Comparison of ENCODE assay signal across 11 mouse cellular contexts in the genomic region with DNA sequence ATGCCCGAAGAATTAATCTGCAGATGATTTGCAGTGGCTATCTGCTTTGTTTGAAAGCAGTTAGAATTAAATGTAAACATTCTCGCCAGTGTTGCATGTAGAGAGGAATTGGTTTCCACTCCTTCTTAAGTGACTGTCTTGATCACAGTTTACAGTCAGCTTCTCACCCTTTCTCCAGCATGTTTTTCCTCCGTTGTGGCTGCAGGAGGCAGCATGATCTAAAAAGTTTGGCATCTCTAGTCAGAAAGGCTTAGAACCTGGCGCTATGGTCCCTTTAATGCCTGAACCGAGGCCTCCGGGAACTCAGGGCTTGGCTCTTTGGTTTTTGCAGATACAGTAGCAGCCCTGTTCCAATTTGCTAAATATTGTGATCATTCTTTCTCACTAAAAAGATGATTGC.
DNase-seq lines count a peak whose midpoint lies in the region; ATAC-seq and TF ChIP-seq lines count a peak whose summit lies in the region.
"Had no signal": no experiment of that assay in that cellular context is flagged by ENCODE, and none has a peak within 500 bp of the region (broad histone marks: within the 10 kb centered on the region; RNA-seq: fewer than 3 reads in every experiment).

No protein-coding gene starts in this region.

- TF ChIP-seq CTCF in Patski (IDR thresholded peaks at IDR 0.05), result peak; percentile 48

- no peak overlapping the region for H3K27ac ChIP-seq in forebrain, embryonic 14.5 days (ENCODE audit: low read depth, low read length)
- H3K27ac ChIP-seq in forebrain, embryonic 16.5 days (ENCODE audit: low read length), result no peak overlapping the region
- H3K27ac ChIP-seq: limb, embryonic 10.5 days had no signal

- no peak overlapping the region for H3K4me3 ChIP-seq in forebrain, embryonic 14.5 days (ENCODE audit: low read depth, low read length)
- no peak overlapping the region for H3K4me3 ChIP-seq in forebrain, embryonic 16.5 days (replicated peaks; ENCODE audit: low read length)
- H3K4me3 ChIP-seq: limb, embryonic 10.5 days had no signal

- H3K27me3 ChIP-seq in forebrain, embryonic 14.5 days (replicated peaks; ENCODE audit: control insufficient read depth, insufficient read depth, low read length), result no peaks in the 10 kb centered on the region
- H3K27me3 ChIP-seq in forebrain, embryonic 16.5 days (replicated peaks; ENCODE audit: control insufficient read depth, insufficient read depth, low read length), result no peaks in the 10 kb centered on the region
- no peaks in the 10 kb centered on the region for H3K27me3 ChIP-seq in Patski

- no peak overlapping the region for H3K4me2 ChIP-seq in forebrain, embryonic 14.5 days (ENCODE audit: low read length)
- H3K4me2 ChIP-seq in forebrain, embryonic 16.5 days (ENCODE audit: low read length), result no peak overlapping the region

- POLR2A ChIA-PET in Patski (lab: Charles Lee), result no interaction called here

- no peaks in the 10 kb centered on the region for H3K36me3 ChIP-seq in forebrain, embryonic 14.5 days (ENCODE audit: control insufficient read depth, insufficient read depth, low read length)
- no peaks in the 10 kb centered on the region for H3K36me3 ChIP-seq in forebrain, embryonic 16.5 days (ENCODE audit: control insufficient read depth, insufficient read depth)
- H3K36me3 ChIP-seq: limb, embryonic 10.5 days had no signal

- WGBS in forebrain, embryonic 14.5 days, result 63% methylated on average over 6 of the region's 6 CpGs
- WGBS in forebrain, embryonic 16.5 days, result 52% methylated on average over 6 of the region's 6 CpGs

- in situ Hi-C loops in Patski (cut with MboI; ENCODE audit: low pct_unique_long_range_greater_than_20kb), result loop anchor here (5.0 kb wide), 2 partner anchors 48 to 103 kb away; no protein-coding TSS in a partner anchor

- peak; percentile 45 for DNase-seq in forebrain, embryonic 14.5 days (ENCODE audit: low spot score)
- DNase-seq in kidney, postnatal 10 days, result peak; percentile 43
- DNase-seq in kidney, adult 9 months, result no peak
- no peak for DNase-seq in Patski (ENCODE audit: low read depth, low spot score)
- DNase-seq in kidney, postnatal 36 days, result peak; percentile 24 to 46
- DNase-seq in yolk sac, embryonic 10.5 days (ENCODE audit: low spot score), result no peak
- DNase-seq: right cerebral cortex, postnatal 25 days; thymus, adult 18-20 months had no signal

- CTCF ChIA-PET in Patski (lab: Charles Lee), result no interaction called here

- peaks cover 5% of the 10 kb centered on the region; the same call in 1 of the 2 replicates for H3K4me1 ChIP-seq in forebrain, embryonic 14.5 days (ENCODE audit: control insufficient read depth, insufficient read depth, low read length)
- H3K4me1 ChIP-seq in forebrain, embryonic 16.5 days (replicated peaks; ENCODE audit: control insufficient read depth, insufficient read depth, low read length), result peaks cover 8% of the 10 kb centered on the region

- no peak overlapping the region for H3K9ac ChIP-seq in forebrain, embryonic 14.5 days (ENCODE audit: low read length)
- H3K9ac ChIP-seq in forebrain, embryonic 16.5 days (replicated peaks; ENCODE audit: low read depth, low read length), result no peak overlapping the region

- ATAC-seq in forebrain, embryonic 14.5 days, result no peak
- no peak for ATAC-seq in forebrain, embryonic 16.5 days
- no peak for ATAC-seq in Patski
- no peak for ATAC-seq in inflammation-experienced regulatory T-cells, adult 6 months

- no peaks in the 10 kb centered on the region for H3K9me3 ChIP-seq in forebrain, embryonic 14.5 days (replicated peaks; ENCODE audit: control insufficient read depth, low read length)
- no peaks in the 10 kb centered on the region for H3K9me3 ChIP-seq in forebrain, embryonic 16.5 days (ENCODE audit: control insufficient read depth, low read length)
- H3K9me3 ChIP-seq: limb, embryonic 10.5 days had no signal

Comparison
In these comparisons a context has a peak if more than half of its experiments do, and no peak if none do; other contexts are left out.
1. DNase-seq: peak in forebrain, embryonic 14.5 days (single experiment), kidney, postnatal 10 days (single experiment) and kidney, postnatal 36 days (2 of 2); none in kidney, adult 9 months (single experiment), Patski (single experiment) and yolk sac, embryonic 10.5 days (single experiment).